Mouse (Mus musculus): ENCODE results near the gene Dao.

- TF ChIP-seq CTCF (IDR thresholded peaks at IDR 0.05; ENCODE audit: low read depth) (no peak), EP300 (IDR thresholded peaks at IDR 0.05; ENCODE audit: low read depth) (no peak)
Measured at GRCm38 (mm10) chr5:114046151-114046550, 42.6 kb downstream of the Dao start.

Measured in heart, postnatal 0 days (tissue).